Mouse (Mus musculus) bone marrow, adult 2 months (tissue): Measurements from ENCODE around the gene BC004004.

Experiments used
- CTCF ChIP-seq: fragments of 200-500 bp; IDR thresholded peaks from 2 replicates; pipeline ENCODE4 v1.5.1; 2011; ENCODE audit warnings: low read length, control low read depth; ENCODE audit not compliant: control insufficient read depth, insufficient read depth
- POLR2A ChIP-seq: fragments of 200-500 bp; IDR thresholded peaks from 2 replicates; pipeline ENCODE4 v1.6.1; 2011; ENCODE audit warnings: low read depth, mild to moderate bottlenecking, control low read depth, low read length, borderline replicate concordance; ENCODE audit not compliant: control insufficient read depth

DNA sequence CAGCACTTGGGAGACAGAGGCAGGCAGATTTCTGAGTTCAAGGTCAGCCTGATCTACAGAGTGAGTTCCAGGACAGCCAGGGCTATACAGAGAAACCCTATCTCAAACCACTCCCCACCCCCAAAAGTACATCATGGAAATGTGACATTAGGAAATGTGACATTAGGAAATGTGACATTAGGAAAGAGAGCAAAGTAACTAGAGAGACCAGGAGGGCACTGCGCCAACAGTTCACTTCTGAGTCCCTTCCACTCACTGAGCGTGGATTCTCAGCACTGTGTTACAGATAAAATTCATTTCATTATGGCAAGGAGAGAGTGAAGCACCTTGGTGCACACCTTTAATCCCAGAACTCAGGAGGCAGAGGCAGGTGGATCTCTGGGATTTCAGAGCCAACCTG, 9.7 kb upstream of the BC004004 start:
- no peak for TF ChIP-seq POLR2A
- no peak for TF ChIP-seq CTCF
